Mouse (Mus musculus) embryonic fibroblast, embryonic 13.5 days (primary cell): ENCODE data around the gene Pid1.

Experiments used
- CTCF ChIP-seq: IDR thresholded peaks from 2 replicates; pipeline ENCODE4 v1.5.1; 2011; ENCODE audit warnings: mild to moderate bottlenecking, control low read depth, low read length, moderate library complexity, borderline replicate concordance; ENCODE audit not compliant: insufficient read depth
- POLR2A ChIP-seq: IDR thresholded peaks from 2 replicates; pipeline ENCODE4 v1.6.1; 2011; ENCODE audit warnings: low read depth, mild to moderate bottlenecking, control low read depth, low read length, moderate library complexity

DNA sequence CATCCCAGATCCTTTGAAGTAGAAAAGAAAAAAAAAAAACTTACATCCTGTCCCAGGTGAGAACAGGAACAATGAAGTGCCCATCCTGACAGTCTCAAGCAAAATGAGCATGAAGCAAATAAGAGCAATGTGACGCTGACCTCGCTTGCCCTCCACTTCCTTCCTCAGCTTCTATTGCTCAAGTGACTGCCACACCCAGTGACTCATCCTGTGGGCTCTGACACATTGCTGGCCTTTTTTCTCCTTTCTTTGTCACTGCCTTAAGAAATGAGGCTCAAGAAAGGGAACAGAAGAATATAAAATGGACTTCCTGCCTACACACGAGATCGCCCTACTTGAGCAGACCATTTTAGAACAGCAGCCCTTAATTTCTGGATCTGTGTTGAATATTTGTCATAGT, 42.9 kb upstream of the Pid1 start:
- no peak for TF ChIP-seq POLR2A
- no peak for TF ChIP-seq CTCF
